Mouse (Mus musculus): ENCODE data around the gene 5530401A14Rik.

5530401A14Rik gene

GRCm38 (mm10) chr11:81926393-81926792, 65.9 kb downstream of the 5530401A14Rik start:
- DNase-seq (ENCODE audit: low spot score): no peak

- DNase-seq (ENCODE audit: low spot score): no peak
Observed at GRCm38 (mm10) chr11:81937516-81937915, 77.0 kb downstream of the 5530401A14Rik start.

- no peak for DNase-seq (ENCODE audit: low spot score)
Observed at GRCm38 (mm10) chr11:81940988-81941387, 80.5 kb downstream of the 5530401A14Rik start.

GRCm38 (mm10) chr11:81942167-81942566, 81.7 kb downstream of the 5530401A14Rik start:
- DNase-seq (ENCODE audit: low spot score): no peak
